Mouse (Mus musculus) kidney, adult 2 months (tissue): Measurements from ENCODE around the gene Tlr2.
"Not testable (repeated sequence)": the region's sequence is repeated elsewhere in the genome, so short reads cannot be mapped to it uniquely, and the experiment has no call there.

ENCODE experiments used
- CTCF ChIP-seq: fragments of 200-500 bp; conservative IDR thresholded peaks from 2 replicates; pipeline ENCODE4 v1.5.1; 2011; ENCODE audit warnings: low read depth, mild to moderate bottlenecking, control low read depth, low read length, moderate library complexity, mixed read lengths; ENCODE audit not compliant: insufficient read depth, insufficient read length
- POLR2A ChIP-seq: fragments of 200-500 bp; IDR thresholded peaks from one replicate; pipeline ENCODE4 v1.6.1; 2011; ENCODE audit warnings: low read depth, low read length, control low read depth

DNA sequence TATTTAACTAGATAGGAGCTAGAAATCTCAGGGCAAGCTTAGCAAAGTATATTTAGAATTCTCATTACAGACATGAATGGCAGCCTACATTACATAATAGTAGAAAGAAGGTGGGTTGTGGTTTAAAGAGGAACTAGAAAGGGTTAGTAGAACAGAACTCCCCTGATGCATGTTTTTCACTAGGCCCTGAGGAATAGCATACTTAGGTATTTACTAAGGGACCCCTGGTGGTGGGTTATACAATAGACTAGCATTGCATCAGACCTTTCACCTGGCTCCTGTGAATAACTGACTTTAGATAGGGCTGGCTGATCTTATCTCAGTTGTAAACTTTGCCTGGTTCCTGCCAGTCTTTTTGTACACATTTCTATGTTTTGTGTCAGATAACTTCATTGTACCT, 25.5 kb upstream of the Tlr2 start:
- TF ChIP-seq CTCF, POLR2A: not testable (repeated sequence)
